Mouse (Mus musculus): Measurements from ENCODE around the gene Fkbpl. TPM values are rescaled to one million over a fixed set of nuclear protein-coding genes. Genes with fewer than 3 reads are reported as not detected.

Fkbpl gene
- polyA plus RNA-seq, 1 experiment from 2014 or later: 14.4 TPM

DNA sequence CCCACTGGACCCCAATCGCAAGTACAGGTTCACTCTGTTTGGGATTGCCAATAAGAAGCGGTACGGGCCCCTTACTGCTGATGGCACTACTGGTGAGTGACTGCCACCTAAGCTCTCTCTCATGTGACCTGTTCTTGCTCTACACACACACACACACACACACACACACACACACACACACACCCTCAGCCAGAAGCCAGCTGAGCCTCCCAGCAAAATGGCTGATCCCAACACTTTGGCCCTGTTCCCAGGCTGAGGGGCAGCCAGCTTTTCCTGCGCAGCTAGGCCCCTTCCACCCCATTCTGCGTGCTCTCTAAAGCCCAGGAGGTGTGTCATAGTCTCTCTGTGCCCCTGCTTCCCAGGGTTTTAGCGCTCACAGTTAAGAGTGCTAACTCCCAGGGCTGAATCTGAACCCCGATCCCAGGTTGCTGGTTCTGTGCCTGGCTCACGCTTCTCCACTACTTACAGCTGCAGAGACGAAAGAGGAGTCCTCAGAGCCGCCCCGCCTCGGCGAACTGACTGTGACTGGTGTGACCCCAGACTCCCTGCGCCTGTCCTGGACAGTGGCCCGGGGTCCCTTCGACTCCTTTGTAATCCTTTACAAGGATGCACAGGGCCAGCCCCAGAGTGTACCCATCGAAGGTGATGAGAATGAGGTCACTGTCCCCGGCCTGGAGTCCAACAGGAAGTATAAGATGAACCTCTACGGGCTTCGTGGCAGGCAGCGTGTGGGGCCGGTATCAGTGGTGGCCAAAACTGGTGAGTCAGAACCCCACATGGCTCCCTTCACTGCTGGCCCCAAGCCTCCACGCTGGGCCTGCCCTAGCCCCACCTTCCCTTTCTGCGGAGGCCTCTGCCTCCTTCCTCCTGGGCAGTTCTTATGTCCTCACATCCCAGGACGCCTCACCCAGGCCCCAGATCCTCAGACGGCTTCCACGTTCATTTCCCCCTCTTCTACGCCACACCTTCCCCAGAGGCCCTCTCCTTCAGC is 40.9 kb downstream of the Fkbpl start:
- H3K9ac ChIP-seq (ENCODE audit: low read length): no peak overlapping the region
- no peaks in the 10 kb centered on the region for H3K36me3 ChIP-seq (ENCODE audit: control insufficient read depth, insufficient read depth, low read length)
- H3K4me3 ChIP-seq (ENCODE audit: low read depth, low read length): no peak overlapping the region
- no peaks in the 10 kb centered on the region for H3K9me3 ChIP-seq (ENCODE audit: control insufficient read depth, low read length)
- ATAC-seq (ENCODE audit: low FRiP score): no peak
- H3K27ac ChIP-seq (ENCODE audit: low read depth, low read length): no peak overlapping the region
- no peaks in the 10 kb centered on the region for H3K27me3 ChIP-seq (ENCODE audit: control insufficient read depth, insufficient read depth, low read length)
- no peaks in the 10 kb centered on the region for H3K4me1 ChIP-seq (ENCODE audit: control insufficient read depth, insufficient read depth, low read length)
- WGBS: 84% methylated on average over 28 of the region's 28 CpGs
- H3K4me2 ChIP-seq: no peak overlapping the region
- DNase-seq (ENCODE audit: low spot score, missing footprints): no peak

DNA sequence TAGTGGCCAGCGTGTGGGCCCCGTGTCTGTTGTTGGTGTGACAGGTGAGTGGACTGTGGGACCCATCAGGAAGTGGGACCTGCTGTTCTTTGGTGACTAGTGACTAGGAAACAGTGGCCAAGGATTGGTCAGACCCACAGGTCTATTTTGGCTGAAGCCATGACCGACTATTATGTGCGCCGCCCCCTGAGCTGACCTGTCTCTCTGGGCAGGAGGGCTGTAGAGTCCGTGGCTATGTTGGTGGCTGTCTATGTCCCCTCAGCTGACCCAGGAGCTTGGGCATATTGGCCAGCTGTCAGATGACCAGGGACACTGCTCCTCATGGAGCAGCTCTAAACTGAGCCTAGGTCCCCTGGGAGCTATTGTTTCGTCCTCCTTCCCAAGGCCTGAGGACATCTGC is 44.3 kb downstream of the Fkbpl start:
- no peak overlapping the region for H3K4me2 ChIP-seq
- DNase-seq (ENCODE audit: low spot score, missing footprints) (no peak), ATAC-seq (ENCODE audit: low FRiP score) (no peak)
- H3K4me1 ChIP-seq (ENCODE audit: control insufficient read depth, insufficient read depth, low read length): no peaks in the 10 kb centered on the region
- H3K4me3 ChIP-seq (ENCODE audit: low read depth, low read length): no peak overlapping the region
- H3K36me3 ChIP-seq (ENCODE audit: control insufficient read depth, insufficient read depth, low read length): no peaks in the 10 kb centered on the region
- H3K9ac ChIP-seq (ENCODE audit: low read length): no peak overlapping the region
- 91% methylated on average over 7 of the region's 7 CpGs for WGBS
- no peak overlapping the region for H3K27ac ChIP-seq (ENCODE audit: low read depth, low read length)
- no peaks in the 10 kb centered on the region for H3K27me3 ChIP-seq (ENCODE audit: control insufficient read depth, insufficient read depth, low read length)
- H3K9me3 ChIP-seq (ENCODE audit: control insufficient read depth, low read length): no peaks in the 10 kb centered on the region

DNA sequence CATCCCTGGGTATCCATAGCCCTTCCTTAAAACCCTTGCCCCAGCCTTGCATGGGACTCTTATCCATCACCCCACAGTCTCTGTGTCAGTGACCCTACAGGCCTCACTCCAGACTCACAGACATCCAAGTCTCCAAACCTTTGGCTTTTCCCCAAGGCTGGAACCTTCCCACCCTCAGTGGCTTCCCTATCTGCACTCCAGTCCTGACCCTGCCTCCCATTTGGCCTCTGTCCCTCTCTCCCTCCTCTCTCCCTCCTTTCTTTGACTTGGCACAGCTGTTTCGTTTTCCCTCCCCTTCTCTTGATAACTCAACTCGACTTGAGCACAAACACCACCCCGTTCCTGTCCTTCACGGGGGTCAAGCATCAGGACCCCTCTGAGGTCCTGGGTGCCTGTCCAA is 45.9 kb downstream of the Fkbpl start:
- WGBS: 74% methylated on average over 4 of the region's 4 CpGs

DNA sequence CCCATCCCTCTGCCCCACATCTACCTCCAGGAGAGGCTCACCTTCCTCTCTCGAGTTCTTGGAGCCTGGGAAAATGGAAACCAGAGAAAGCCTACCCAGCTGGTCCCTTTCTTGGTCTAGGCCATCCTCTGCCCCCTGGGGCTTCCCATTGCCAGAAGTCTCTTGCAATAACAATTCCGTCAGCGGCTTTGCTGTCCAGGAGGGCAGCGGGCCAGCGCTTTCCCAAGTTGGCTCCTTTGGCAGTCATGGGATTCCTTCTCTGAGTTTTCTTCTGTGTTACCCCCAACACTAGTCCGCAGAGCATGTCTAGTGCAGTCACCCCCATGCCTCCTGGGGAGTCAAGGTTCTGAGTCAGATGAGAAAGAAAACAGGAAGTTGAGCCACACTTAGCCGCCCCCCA is 48.3 kb downstream of the Fkbpl start:
- Histone ChIP-seq H3K9me3 (ENCODE audit: control insufficient read depth, low read length) (no peaks in the 10 kb centered on the region), H3K9ac (ENCODE audit: low read length) (no peak overlapping the region), H3K27ac (ENCODE audit: low read depth, low read length) (no peak overlapping the region), H3K4me2 (no peak overlapping the region), H3K4me3 (ENCODE audit: low read depth, low read length) (no peak overlapping the region), H3K27me3 (ENCODE audit: control insufficient read depth, insufficient read depth, low read length) (no peaks in the 10 kb centered on the region), H3K4me1 (ENCODE audit: control insufficient read depth, insufficient read depth, low read length) (no peaks in the 10 kb centered on the region), H3K36me3 (ENCODE audit: control insufficient read depth, insufficient read depth, low read length) (no peaks in the 10 kb centered on the region)
- ATAC-seq (ENCODE audit: low FRiP score) (no peak), DNase-seq (ENCODE audit: low spot score, missing footprints) (no peak)
- WGBS: 57% methylated on average over 7 of the region's 7 CpGs

More for the DNA sequence above, 45.9 kb downstream of the Fkbpl start:
- H3K4me1 ChIP-seq (ENCODE audit: control insufficient read depth, insufficient read depth, low read length): no peaks in the 10 kb centered on the region
- DNase-seq (ENCODE audit: low spot score, missing footprints) (no peak), ATAC-seq (ENCODE audit: low FRiP score) (no peak)
- no peak overlapping the region for H3K27ac ChIP-seq (ENCODE audit: low read depth, low read length)
- H3K9ac ChIP-seq (ENCODE audit: low read length): no peak overlapping the region
- H3K4me2 ChIP-seq: no peak overlapping the region
- H3K4me3 ChIP-seq (ENCODE audit: low read depth, low read length): no peak overlapping the region
- H3K9me3 ChIP-seq (ENCODE audit: control insufficient read depth, low read length): no peaks in the 10 kb centered on the region
- no peaks in the 10 kb centered on the region for H3K36me3 ChIP-seq (ENCODE audit: control insufficient read depth, insufficient read depth, low read length)
- no peaks in the 10 kb centered on the region for H3K27me3 ChIP-seq (ENCODE audit: control insufficient read depth, insufficient read depth, low read length)

Other genes starting within 250 kb of the Fkbpl start
- 1.6 and 2.9 TPM in 2 replicates for gene BC051142, start 245.9 kb upstream of the Fkbpl start, polyA plus RNA-seq (2014; fragmentation: Nextera tagmentation; extraction: Ambion mirVana)
- gene Btnl4, start 167.4 kb upstream of the Fkbpl start, polyA plus RNA-seq (2014; fragmentation: Nextera tagmentation; extraction: Ambion mirVana): not detected in 2 replicates
- gene Btnl6, start 127.4 kb upstream of the Fkbpl start, polyA plus RNA-seq (2014; fragmentation: Nextera tagmentation; extraction: Ambion mirVana): not detected in 2 replicates
- 8.9 and 15.8 TPM in 2 replicates for gene Notch4, start 80.5 kb upstream of the Fkbpl start, polyA plus RNA-seq (2014; fragmentation: Nextera tagmentation; extraction: Ambion mirVana)
- gene Gpsm3, start 55.0 kb upstream of the Fkbpl start, polyA plus RNA-seq (2014; fragmentation: Nextera tagmentation; extraction: Ambion mirVana): 4.4 and 4.8 TPM in 2 replicates
- gene Pbx2, start 53.5 kb upstream of the Fkbpl start, polyA plus RNA-seq (2014; fragmentation: Nextera tagmentation; extraction: Ambion mirVana): 17.3 and 20.1 TPM in 2 replicates
- gene Ager, start 46.9 kb upstream of the Fkbpl start, polyA plus RNA-seq (2014; fragmentation: Nextera tagmentation; extraction: Ambion mirVana): 1.4 and 1.6 TPM in 2 replicates
- gene Rnf5, start 41.1 kb upstream of the Fkbpl start, polyA plus RNA-seq (2014; fragmentation: Nextera tagmentation; extraction: Ambion mirVana): 180 and 185 TPM in 2 replicates
- gene Agpat1, start 40.5 kb upstream of the Fkbpl start, polyA plus RNA-seq (2014; fragmentation: Nextera tagmentation; extraction: Ambion mirVana): 68.4 and 75.3 TPM in 2 replicates
- gene Egfl8, start 28.8 kb upstream of the Fkbpl start, polyA plus RNA-seq (2014; fragmentation: Nextera tagmentation; extraction: Ambion mirVana): 3.3 and 3.8 TPM in 2 replicates
- 25.8 and 26.4 TPM in 2 replicates for gene Ppt2, start 16.3 kb upstream of the Fkbpl start, polyA plus RNA-seq (2014; fragmentation: Nextera tagmentation; extraction: Ambion mirVana)
- gene Prrt1, start 15.2 kb upstream of the Fkbpl start, polyA plus RNA-seq (2014; fragmentation: Nextera tagmentation; extraction: Ambion mirVana): 1.8 and 2.4 TPM in 2 replicates
- gene Atf6b, start 2.4 kb downstream of the Fkbpl start, polyA plus RNA-seq (2014; fragmentation: Nextera tagmentation; extraction: Ambion mirVana): 68.2 and 77.6 TPM in 2 replicates
- gene Tnxb, start 25.8 kb downstream of the Fkbpl start, polyA plus RNA-seq (2014; fragmentation: Nextera tagmentation; extraction: Ambion mirVana): 0.03 and 0.05 TPM in 2 replicates
- gene C4b, start 99.1 kb downstream of the Fkbpl start, polyA plus RNA-seq (2014; fragmentation: Nextera tagmentation; extraction: Ambion mirVana): not detected in 2 replicates
- not detected in 2 replicates for gene Cyp21a1, start 159.8 kb downstream of the Fkbpl start, polyA plus RNA-seq (2014; fragmentation: Nextera tagmentation; extraction: Ambion mirVana)
- 20.2 and 21.5 TPM in 2 replicates for gene Stk19, start 192.2 kb downstream of the Fkbpl start, polyA plus RNA-seq (2014; fragmentation: Nextera tagmentation; extraction: Ambion mirVana)
- 60.7 and 64.8 TPM in 2 replicates for gene Dxo, start 192.3 kb downstream of the Fkbpl start, polyA plus RNA-seq (2014; fragmentation: Nextera tagmentation; extraction: Ambion mirVana)
- 30.7 and 36.2 TPM in 2 replicates for gene Skiv2l, start 205.4 kb downstream of the Fkbpl start, polyA plus RNA-seq (2014; fragmentation: Nextera tagmentation; extraction: Ambion mirVana)
- 117 and 125 TPM in 2 replicates for gene Nelfe, start 205.6 kb downstream of the Fkbpl start, polyA plus RNA-seq (2014; fragmentation: Nextera tagmentation; extraction: Ambion mirVana)
- gene Cfb, start 217.8 kb downstream of the Fkbpl start, polyA plus RNA-seq (2014; fragmentation: Nextera tagmentation; extraction: Ambion mirVana): 1.6 and 1.9 TPM in 2 replicates
- 2.5 and 2.9 TPM in 2 replicates for gene Zbtb12, start 234.7 kb downstream of the Fkbpl start, polyA plus RNA-seq (2014; fragmentation: Nextera tagmentation; extraction: Ambion mirVana)
- 0.05 and 0.15 TPM in 2 replicates for gene Gm20547, start 237.3 kb downstream of the Fkbpl start, polyA plus RNA-seq (2014; fragmentation: Nextera tagmentation; extraction: Ambion mirVana)

Measured in midbrain, embryonic 11.5 days (tissue).